Mouse (Mus musculus) embryo, embryonic 11 days (tissue): Measurements from ENCODE around the gene Mogat2.

Experiments
- DNase-seq: peaks from one replicate; pipeline ENCODE4 v3.0.0-alpha.2; 2015

Mogat2 gene

DNA sequence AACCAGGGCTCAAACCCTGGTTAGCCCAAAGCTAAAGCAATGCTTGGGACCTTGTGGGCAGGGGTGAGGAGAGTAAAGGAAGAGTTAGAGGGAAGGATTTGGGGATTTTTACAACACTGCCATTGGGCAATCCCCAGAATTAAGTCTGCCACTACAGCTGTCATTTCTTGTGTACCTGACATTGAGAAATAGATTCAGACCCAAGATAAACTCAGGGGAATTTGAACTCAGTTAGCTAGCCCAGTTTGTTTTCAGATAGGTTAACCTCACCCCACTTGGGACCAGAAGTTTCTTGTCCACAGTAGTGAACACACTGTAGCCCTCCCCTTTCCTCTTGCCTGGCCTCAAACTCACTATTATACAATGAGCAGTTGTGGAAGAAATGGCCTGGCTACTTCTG is 47.0 kb downstream of the Mogat2 start:
- no peak for DNase-seq

DNA sequence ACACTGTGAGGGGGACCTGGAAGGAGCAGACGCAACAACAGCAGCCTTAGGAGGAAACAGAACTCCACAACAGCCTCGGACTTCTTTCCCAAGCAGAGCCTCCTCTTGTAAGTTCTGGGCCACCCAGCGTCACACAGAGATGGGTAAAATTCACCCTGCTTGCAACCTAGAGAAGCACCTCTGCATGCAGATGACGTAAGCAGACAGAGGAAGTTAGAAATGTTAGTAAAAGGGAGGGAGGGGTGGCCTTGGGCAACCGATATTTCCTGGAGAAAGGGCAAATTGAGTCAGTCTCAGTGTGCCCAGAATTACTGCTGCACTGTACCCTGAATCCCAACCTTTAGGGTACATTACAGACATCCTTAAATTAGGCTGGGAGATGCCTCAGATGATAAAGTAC is 48.5 kb downstream of the Mogat2 start:
- DNase-seq = no peak

DNA sequence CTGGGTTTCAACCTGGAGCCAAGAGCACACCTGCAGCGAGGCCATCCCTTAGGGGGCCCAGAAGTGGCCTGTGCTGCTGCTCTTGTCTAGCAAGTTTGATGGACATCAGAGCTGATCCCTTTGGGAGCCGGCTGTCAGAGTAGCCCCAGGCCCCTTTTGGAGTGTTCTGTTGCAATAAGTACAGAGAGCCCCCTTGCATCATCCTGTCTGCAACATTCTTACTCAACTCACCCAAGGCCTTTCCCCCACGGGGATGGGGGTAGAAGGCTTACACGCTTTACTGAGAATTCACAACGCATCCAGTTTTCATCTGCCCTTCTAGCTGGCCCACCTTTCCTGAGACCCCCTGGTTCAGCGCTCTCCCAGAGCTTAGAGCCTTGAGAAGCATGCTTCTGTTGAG is 49.8 kb downstream of the Mogat2 start:
- no peak for DNase-seq

DNA sequence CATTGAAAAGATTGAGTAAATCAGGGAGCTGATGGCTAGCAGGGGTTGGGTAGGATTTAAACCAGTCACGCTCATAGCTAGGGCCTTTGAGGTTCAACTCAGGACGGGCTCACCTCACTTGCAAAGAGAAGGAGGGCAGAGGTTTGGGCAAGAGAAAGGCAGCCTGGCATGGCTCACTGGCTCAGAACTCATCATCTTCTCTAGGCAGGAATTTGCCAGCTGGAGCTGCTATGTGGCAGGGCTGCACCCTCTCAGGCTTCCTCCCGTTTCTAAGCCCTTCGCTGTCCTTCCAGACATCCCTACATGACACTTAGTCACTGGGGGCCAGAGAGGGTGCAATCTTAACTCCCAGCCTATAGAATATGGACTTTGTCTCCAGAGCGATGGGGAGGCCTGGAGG is 51.0 kb downstream of the Mogat2 start:
- no peak for DNase-seq

DNA sequence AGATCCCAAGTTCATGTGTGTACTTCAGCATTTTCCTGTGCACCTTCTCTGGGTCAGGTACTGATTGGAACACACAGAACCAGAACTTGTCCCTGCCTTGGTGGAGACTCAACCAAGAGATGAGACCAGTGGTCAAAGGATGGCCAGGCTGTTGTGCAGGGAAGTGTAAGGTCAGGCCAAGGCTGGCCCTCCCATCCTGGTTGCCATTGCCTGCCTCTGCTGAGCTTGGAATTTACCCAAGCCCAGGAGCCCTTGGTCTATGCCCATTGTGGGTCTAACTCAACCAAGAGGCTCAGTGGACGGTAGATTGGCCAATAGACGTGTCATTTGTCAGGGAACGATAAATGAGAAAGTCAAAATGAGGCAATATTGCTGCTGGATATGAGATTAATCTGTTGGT is 53.0 kb downstream of the Mogat2 start:
- no peak for DNase-seq

DNA sequence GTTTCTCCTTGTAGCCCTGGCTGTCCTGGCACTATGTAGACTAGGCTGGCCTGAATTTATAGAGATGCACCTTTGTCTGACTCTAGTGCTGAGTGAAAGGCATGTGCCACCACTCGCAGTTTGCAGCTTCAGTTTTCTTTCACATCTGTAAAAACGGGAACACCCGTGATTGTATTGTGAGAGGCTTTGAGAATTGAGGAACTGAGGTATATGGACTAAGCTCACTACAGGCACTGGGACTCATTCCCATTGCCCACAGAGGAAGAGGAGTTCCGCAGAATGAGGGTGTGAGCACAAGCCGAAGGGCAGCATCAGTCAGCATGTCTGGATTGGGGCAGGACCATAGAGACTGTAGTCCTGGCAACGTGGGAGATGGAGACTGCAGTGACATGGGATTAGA is 54.7 kb downstream of the Mogat2 start:
- no peak for DNase-seq

DNA sequence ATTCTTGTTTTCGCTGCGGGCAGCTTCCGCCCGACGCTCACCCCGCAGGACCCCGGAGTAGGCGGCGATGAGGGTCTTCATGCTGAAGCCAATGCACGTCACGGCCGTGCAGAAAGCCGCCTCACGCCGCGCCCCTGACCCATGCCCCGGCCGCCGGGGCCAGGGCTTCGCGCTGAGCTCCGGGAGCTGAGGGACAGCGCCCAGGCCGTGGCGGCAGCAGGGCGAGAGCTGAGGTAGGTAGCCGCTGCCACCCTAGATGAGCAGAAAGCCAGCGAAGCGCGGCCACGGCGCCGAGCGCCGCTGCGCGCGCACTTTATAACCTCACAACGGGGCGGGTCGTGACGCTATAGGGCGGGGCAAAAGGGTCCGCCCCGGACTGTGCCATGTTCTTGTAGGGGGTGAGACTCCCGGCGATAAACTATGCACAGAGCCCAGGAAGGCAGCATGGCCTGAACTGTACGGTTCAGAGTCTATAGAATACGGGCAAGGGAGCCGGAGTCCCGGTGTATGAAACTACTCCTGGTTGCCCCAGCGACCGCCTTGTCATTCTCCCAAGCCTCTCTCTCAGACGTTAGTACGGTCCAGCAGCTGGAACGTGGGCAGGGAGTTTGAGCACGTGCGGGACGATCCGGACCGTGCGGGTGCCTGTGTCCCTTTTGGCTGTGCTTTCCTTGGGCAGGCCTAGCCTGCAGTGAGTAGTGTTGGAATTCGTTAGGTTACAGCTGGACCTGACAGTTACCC is 55.8 kb downstream of the Mogat2 start, which contains the start of gene Dgat2:
Dgat2 (minus strand) TSS at position 288 of the 741 bp plus-strand sequence.
- DNase-seq = peak; percentile 94

DNA sequence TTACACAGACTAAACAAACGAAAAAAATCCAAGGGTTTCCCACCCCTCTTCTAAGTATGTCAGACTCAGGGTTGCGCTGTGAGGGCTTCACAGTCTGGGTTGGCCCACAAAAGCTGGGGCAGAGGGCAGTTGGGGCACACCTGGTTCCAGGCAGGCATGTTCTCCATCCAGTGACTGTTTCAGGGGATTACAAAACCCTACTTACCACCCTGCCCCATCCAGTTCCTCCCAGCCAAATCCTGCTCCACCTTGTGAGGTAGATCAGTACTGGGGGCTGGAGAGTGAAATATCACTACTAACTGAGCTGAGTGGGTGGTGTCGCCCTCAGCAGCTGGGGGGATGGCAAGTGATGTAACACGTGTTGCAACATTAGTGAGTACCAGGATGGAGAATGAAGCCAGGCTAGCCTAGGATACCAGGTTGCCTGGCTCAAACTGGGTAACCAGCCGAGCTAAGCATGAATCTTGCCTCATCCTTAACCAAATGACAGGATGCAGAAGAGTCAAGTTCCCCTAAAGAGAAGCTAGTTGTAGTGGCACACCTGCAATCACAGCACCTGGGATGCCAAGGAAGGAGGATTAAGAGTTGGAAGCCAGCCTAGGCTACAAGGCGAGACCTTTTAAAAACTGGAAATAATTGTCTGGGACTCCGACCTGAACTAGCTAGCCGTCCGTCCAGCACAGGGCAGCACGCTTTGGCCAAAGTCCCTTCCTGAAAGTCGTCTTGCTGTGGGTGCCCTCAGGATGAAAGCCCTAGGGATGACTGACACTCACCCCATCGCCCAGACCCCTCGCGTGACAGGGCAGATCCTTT is 56.6 kb downstream of the Mogat2 start:
- DNase-seq = no peak

DNA sequence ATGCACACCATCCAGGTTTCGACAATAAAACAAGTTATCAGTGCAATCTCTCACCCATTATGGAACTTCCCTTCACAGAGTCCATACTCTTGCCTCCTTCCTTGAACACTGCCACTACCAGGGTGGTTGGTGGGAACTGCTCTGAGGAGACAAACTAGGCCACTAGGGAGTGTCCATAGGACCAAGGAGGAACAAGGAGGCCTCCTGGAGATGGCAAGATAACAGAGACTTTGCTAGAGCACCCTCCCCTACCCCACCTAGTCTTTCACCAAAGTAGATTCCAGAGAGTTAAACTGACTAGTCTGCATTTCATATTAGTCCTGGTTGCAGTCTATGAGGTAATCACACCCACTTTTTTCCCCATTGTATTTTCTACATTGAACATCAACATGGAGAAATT is 58.3 kb downstream of the Mogat2 start:
- no peak for DNase-seq

DNA sequence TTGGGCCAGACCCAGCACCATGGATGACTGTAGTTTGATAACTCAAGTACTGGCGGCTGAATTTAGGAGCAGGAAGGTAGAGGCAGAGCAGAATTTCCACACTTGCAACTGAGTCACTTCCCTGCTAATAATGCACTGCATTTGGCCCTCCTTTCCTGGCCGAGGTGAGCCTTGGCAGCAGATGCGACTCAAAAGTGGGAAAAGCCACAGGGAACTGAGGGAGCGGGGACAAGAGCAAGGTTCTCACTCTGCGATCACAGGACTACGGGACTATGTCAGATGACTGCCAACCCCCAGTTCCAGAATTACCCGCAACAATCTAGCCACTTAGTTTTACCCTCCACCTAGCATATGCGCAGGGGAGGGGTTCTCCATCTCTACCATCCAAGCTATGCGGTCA is 59.1 kb downstream of the Mogat2 start:
- no peak for DNase-seq

DNA sequence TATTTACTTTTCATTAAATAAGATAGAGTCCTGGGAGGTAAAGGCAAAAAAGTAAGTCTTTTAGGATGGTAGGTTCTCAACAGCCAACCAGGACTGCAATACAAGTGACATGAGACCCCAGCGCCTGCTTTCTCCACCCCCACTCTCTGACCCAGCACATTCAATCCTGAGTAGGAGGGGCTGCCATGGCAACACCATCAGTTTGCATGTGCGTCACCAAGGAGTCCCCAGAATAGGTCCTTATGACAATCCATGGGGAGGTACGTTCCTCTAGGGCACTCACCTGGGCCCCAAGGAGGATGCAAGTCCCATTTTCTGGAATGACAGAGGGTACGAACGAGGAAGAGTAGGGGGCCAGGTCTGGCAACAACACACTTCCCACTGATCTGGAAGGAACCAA is 61.0 kb downstream of the Mogat2 start:
- DNase-seq = no peak

DNA sequence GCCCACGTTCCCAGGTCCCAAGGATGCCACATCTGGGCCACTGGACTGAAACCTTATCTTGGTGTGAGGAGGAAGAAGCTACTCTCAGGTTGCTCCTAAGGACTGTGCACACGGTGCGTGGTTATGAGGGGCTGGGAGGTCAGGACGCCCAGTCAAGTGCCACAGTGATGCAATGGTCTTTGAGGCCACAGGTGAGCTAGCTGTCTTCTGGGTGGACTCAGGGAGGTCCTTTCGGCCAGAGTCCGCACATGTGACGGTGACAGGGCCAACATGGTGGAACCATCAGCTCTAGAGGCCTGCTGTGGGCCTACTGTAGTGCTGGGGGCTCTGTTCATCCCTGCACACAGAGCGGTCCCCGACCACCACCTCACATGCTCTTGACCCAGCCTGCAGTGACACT is 62.8 kb downstream of the Mogat2 start:
- DNase-seq = no peak

DNA sequence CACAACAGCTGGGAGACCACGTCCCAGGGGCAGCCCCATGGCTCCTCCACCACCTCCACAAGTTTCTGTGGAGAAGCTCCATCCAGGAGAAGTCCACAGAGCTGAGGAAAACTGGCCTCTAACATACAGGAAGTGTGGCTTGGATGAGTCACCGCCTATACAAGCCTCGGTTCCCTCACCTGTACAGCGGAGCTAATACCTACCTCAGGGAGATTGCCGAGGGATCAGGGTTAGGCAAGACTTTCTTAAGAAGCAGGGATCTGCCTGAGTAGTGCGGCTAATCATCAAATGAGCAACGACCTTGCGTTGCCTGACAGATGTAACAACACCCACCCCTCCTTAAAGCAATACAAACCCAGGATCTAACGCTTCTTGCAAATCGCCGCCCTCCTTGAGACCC is 63.3 kb downstream of the Mogat2 start:
- no peak for DNase-seq

DNA sequence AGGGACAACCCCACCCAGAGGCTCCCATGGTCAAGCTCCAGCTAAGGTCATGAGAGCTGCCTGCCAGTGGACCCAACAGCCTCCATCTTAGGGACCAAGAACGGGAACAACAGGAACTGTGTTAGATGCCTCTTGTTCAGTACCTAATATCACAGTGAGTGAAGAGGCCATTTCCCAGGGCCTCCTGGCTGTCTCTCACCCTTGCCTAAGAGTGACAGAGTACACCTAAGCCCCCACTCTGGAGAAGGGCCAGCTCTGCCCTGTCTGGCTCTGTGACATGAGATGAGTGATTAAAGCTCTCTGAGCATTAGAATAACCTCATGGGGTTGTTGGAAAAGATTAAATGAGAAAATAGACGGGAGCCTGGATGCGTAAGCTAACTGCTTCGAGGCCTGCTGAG is 64.4 kb downstream of the Mogat2 start:
- DNase-seq = no peak

DNA sequence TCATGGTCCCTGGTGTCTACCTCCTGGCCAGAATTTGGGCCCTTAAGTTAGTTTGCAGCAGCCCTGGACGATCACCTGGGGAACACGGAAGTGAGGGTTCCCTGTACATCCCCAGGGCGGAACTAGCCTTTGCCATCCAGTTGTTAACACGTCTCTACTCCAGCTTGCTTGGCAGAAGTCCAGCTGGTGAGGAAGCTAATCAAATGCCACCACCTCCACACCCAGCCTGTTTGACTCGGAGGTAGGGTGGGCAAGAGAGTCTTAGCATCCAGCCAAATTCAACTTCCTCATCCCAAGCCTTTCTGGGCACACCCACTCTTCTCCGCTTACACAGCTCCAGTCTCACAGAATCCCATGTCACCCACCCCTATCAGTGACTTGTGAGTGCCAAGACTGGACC is 65.5 kb downstream of the Mogat2 start:
- no peak for DNase-seq

DNA sequence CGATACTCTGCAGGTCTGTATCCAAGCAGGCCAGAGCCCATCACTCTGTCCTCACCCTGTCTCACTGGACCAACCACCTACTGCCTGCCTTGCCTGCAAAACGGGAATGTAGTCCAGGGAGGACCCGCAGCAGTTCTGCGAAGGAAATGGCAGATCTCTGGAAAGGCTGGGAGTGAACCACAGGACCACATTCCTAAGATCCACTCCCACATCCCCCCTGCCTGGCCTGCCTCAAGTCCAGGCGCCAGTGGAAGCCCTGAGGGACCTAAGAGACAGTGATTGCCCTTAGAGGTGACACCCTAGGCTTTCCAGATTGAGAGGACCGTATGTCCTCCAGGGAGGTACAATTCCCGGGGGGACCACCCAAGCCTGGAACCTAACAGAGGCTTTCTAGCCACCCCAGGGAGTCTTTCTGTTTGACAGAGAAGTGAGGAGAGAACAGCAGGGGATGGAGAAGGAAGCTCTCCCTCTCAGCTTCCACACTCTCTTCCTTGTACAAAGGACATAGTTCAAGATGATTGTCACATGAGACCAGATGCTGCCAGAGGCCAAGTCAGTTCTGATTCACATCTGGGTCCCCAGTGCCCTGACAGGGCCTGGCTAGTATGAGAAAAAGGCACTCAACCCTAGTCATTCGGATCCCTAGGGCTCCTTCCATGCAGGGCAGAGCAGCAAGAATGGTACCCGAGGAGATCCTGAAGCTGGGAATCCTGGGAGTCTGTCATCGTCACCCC is 66.5 kb downstream of the Mogat2 start:
- no peak for DNase-seq

DNA sequence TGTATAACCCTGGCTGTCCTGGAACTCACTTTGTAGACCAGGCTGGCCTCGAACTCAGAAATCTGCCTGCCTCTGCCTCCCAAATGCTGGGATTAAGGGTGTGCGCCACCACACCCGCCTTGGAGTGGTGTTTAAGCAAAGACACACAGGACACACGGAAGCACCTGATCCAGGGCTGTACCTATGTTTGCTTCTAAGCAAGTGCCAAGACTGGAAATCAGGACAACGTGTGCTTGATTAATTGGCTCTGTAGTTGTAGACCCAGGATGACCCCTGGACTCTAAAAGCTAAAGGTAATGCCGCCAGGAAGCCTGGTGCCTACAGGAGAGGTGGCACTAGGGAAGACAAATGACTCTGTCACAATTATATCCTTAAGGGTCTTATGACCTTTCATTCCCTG is 67.9 kb downstream of the Mogat2 start:
- no peak for DNase-seq

DNA sequence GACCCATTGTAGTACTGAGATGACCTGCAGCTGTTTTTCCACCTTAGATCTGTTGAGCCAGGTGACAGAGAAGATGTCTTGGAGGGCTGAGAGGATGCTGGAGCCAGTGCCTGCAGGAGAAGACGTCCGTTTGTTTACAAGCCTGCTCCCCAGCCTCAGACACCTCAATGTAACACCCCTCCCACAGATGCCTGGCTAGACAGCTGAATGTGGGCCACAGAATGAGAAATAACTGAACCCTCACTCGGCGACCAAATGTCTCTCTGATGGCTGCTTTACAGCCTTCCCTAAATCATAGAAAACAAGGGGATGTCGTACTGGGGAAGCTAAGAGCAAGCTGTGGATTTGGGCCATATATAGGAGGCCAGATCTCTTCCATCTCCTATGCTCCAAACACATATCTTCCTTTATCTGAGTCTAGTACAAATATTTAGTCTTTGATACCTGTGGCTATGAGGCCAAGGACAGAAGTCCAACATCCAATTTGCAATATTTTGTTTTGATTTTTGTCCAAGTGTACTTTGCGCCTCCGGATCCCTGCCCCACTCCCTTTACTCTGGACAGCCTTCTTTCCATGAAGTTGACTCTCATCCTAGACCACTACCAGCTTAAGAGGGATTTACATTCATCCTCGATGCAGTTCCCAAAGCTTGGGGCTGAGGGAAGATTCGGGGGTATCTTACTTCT is 68.6 kb downstream of the Mogat2 start:
- DNase-seq = no peak
